Mouse (Mus musculus): ENCODE data around the gene Snx30.

Gene Snx30

DNA sequence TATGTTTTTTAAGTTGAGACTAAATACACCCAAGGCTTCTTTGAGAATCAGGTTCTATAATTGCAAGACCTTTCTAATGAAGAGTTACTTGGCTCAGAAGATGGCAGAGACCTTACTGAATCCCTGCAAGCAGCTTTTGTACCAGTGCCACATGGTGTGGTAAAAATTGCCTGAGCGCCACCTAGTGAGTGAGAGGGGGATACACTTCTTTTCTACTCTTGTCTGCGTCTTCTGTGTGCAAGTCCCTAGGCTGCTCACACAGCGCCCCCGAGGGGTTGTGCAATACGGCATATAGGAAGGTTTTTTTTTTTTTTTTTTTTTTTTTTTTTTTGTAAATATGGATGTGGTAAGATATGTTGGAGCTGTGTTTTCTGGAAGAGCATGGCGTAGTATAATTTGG is 122.7 kb downstream of the Snx30 start:
- in situ Hi-C loops (cut with MboI; ENCODE audit: low pct_unique_long_range_greater_than_20kb in 1 of 2, low sequenced_read_pairs in 2 of 2, unreplicated experiment in 1 of 2) = no loop called here

DNA sequence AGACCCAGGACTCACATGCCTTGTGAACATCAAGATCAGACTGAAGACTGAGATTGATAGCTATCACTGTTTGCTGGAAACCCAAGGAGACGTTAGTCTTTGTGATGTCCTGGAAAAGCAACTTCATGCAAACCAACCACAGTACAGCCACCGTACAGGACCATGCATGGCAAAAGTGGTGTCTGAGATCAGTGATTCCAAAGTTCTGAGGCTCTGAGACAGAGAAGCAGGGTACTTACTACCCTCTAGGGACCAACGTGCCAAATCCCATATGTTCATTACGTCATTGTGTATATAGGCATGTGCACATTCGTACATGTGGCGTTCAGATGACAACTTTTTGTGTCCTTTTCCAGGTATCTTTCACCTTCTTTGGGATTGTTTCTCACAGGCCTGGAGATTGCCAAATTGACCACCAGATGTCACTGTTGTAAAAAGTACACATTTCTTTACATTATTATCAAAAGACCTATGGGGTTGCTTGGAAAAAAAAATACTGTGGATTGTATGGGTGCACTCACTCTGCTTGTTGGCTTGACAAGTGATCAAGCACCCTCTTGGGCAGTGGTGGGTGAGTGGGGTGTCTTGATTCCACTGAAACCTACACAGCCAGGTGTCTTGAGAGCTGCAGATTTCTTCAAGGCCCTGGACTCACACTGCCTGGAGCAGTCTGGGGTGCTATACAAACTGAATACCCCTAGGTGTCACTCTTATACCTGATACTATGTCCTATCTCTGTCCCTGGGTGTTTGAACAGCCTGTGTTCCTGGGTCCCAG is 127.1 kb downstream of the Snx30 start:
- in situ Hi-C loops (cut with MboI; ENCODE audit: low pct_unique_long_range_greater_than_20kb in 1 of 2, low sequenced_read_pairs in 2 of 2, unreplicated experiment in 1 of 2) = loop anchor here in 1 of 2 experiments (5.0 to 10.0 kb wide), 2 partner anchors 72 to 145 kb away; no protein-coding TSS in a partner anchor

DNA sequence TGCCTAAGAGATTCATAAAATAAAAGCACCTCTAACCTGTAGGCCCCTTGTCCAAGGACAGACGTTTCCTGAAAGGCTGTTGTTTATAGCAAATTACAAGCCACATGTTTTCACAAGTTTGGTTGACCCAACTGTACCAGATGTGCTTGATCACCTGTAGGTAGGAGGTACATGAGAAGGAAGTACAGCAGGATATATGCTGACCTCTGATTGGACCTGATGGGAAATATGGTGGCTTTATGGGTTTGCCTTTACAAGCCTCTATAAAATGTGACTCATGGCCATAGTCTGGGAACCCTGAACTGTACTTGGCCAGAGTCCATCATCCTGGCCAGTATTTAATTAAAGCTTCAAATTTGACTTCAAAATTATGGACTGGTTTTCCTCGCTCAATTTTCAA is 131.9 kb downstream of the Snx30 start:
- in situ Hi-C loops (cut with MboI; ENCODE audit: low pct_unique_long_range_greater_than_20kb in 1 of 2, low sequenced_read_pairs in 2 of 2, unreplicated experiment in 1 of 2) = loop anchor here in 1 of 2 experiments (10.0 kb wide), 1 partner anchor 67 kb away; no protein-coding TSS in a partner anchor
